Mouse (Mus musculus) hindbrain, embryonic 15.5 days (tissue): ENCODE measurements around the gene Rapgef4. TPM values are rescaled to one million over a fixed set of nuclear protein-coding genes. Genes with fewer than 3 reads are reported as not detected.

Experiments used
- ATAC-seq: fragments of 200-750 bp; cut with Nextera tagmentation; 2 replicates; pipeline ENCODE4 v1.8.0; 2017; ENCODE audit warnings: low read depth, moderate number of reproducible peaks, moderate TSS enrichment; ENCODE audit not compliant: low FRiP score
- H3K27ac ChIP-seq: fragments of 300-500 bp; sonication (generic); replicated peaks from 2 replicates; pipeline ENCODE4 v1.5.1; 2015; ENCODE audit warnings: mild to moderate bottlenecking, inconsistent platforms
- H3K27me3 ChIP-seq: fragments of 300-500 bp; sonication (generic); 2 replicates; pipeline ENCODE4 v1.6.1; 2015; ENCODE audit warnings: control low read depth, inconsistent platforms
- H3K36me3 ChIP-seq: fragments of 300-500 bp; sonication (generic); 2 replicates; pipeline ENCODE4 v1.6.1; 2015; ENCODE audit warnings: control low read depth, inconsistent platforms
- H3K4me1 ChIP-seq: fragments of 300-500 bp; sonication (generic); replicated peaks from 2 replicates; pipeline ENCODE4 v1.6.1; 2015; ENCODE audit warnings: control low read depth, inconsistent platforms
- H3K4me2 ChIP-seq: fragments of 300-500 bp; sonication (generic); 2 replicates; pipeline ENCODE4 v1.6.1; 2015; ENCODE audit warnings: moderate library complexity, mild to moderate bottlenecking, inconsistent platforms
- H3K4me3 ChIP-seq: fragments of 300-500 bp; sonication (generic); 2 replicates; pipeline ENCODE4 v1.5.1; 2015; ENCODE audit warnings: mild to moderate bottlenecking, inconsistent platforms
- H3K9ac ChIP-seq: fragments of 300-500 bp; sonication (generic); 2 replicates; pipeline ENCODE4 v1.6.1; 2015; ENCODE audit warnings: inconsistent platforms
- H3K9me3 ChIP-seq: fragments of 300-500 bp; sonication (generic); 2 replicates; pipeline ENCODE4 v1.6.1; 2016; ENCODE audit warnings: control low read depth, inconsistent platforms
- WGBS: fragments of 180-500 bp; shearing (Covaris S2); methylation state at CpG from one replicate; pipeline ENCODE4 v1.1.7; 2015; 5-methylcytosine and 5-hydroxymethylcytosine counted together
- polyA plus RNA-seq: library from polyadenylated mRNA; unstranded; fragments of >200 nt; fragmentation: Nextera tagmentation; extraction: Ambion mirVana; gene quantifications from 2 replicates; pipeline ENCODE4 v1.2.1, GENCODE M21; 2015

Gene Rapgef4
- polyA plus RNA-seq, 1 experiment from 2014 or later: 34.2 TPM

GRCm38 (mm10) chr2:72017168-72017567 lies 36.1 kb downstream of the Rapgef4 start:
- Histone ChIP-seq H3K4me1 (0 out of 2 replicates have a peak, but pooled peaks cover 4% of the 10 kb centered on the region), H3K4me2 (no peak overlapping the region), H3K27ac (no peak overlapping the region), H3K4me3 (no peak overlapping the region), H3K9me3 (no peaks in the 10 kb centered on the region), H3K9ac (no peak overlapping the region), H3K36me3 (no peaks in the 10 kb centered on the region), H3K27me3 (no peaks in the 10 kb centered on the region)
- no peak for ATAC-seq
- 86% methylated on average over 2 of the region's 2 CpGs for WGBS

GRCm38 (mm10) chr2:72018736-72019135 lies 37.7 kb downstream of the Rapgef4 start:
- Histone ChIP-seq H3K4me2 (no peak overlapping the region), H3K9me3 (no peaks in the 10 kb centered on the region), H3K36me3 (no peaks in the 10 kb centered on the region), H3K9ac (no peak overlapping the region), H3K27me3 (no peaks in the 10 kb centered on the region), H3K4me3 (no peak overlapping the region), H3K27ac (no peak overlapping the region), H3K4me1 (0 out of 2 replicates have a peak, but pooled peaks cover 4% of the 10 kb centered on the region)
- 69% methylated on average over 1 of the region's 1 CpGs for WGBS
- ATAC-seq: no peak

GRCm38 (mm10) chr2:72020755-72021154 lies 39.7 kb downstream of the Rapgef4 start:
- ATAC-seq: no peak
- Histone ChIP-seq H3K9me3 (no peaks in the 10 kb centered on the region), H3K27me3 (no peaks in the 10 kb centered on the region), H3K27ac (no peak overlapping the region), H3K9ac (no peak overlapping the region), H3K36me3 (no peaks in the 10 kb centered on the region), H3K4me2 (no peak overlapping the region), H3K4me1 (0 out of 2 replicates have a peak, but pooled peaks cover 4% of the 10 kb centered on the region), H3K4me3 (no peak overlapping the region)
- WGBS: 93% methylated on average over 15 of the region's 15 CpGs

GRCm38 (mm10) chr2:72021440-72021839 lies 40.4 kb downstream of the Rapgef4 start:
- H3K27me3 ChIP-seq: no peaks in the 10 kb centered on the region
- no peak for ATAC-seq
- no peaks in the 10 kb centered on the region for H3K36me3 ChIP-seq
- no peak overlapping the region for H3K9ac ChIP-seq
- no peak overlapping the region for H3K4me2 ChIP-seq
- 71% methylated on average over 5 of the region's 5 CpGs for WGBS
- no peak overlapping the region for H3K27ac ChIP-seq
- 0 out of 2 replicates have a peak, but pooled peaks cover 4% of the 10 kb centered on the region for H3K4me1 ChIP-seq
- H3K4me3 ChIP-seq: no peak overlapping the region
- H3K9me3 ChIP-seq: no peaks in the 10 kb centered on the region

- no peak overlapping the region for H3K4me2 ChIP-seq
- 47% methylated on average over 3 of the region's 3 CpGs for WGBS
- H3K9ac ChIP-seq: no peak overlapping the region
- H3K27ac ChIP-seq: no peak overlapping the region
- H3K4me1 ChIP-seq: 0 out of 2 replicates have a peak, but pooled peaks cover 4% of the 10 kb centered on the region
- H3K4me3 ChIP-seq: no peak overlapping the region
- H3K36me3 ChIP-seq: no peaks in the 10 kb centered on the region
- peak; percentile 65; the same call in 1 of the 2 replicates for ATAC-seq
- H3K27me3 ChIP-seq: no peaks in the 10 kb centered on the region
- no peaks in the 10 kb centered on the region for H3K9me3 ChIP-seq
Measured at GRCm38 (mm10) chr2:72021845-72022244, 40.8 kb downstream of the Rapgef4 start.

- Histone ChIP-seq H3K27me3 (no peaks in the 10 kb centered on the region), H3K36me3 (no peaks in the 10 kb centered on the region), H3K4me3 (no peak overlapping the region), H3K27ac (no peak overlapping the region), H3K9ac (no peak overlapping the region), H3K4me2 (no peak overlapping the region), H3K9me3 (no peaks in the 10 kb centered on the region), H3K4me1 (0 out of 2 replicates have a peak, but pooled peaks cover 4% of the 10 kb centered on the region)
- ATAC-seq: no peak
- WGBS: 87% methylated on average over 5 of the region's 5 CpGs
Measured at GRCm38 (mm10) chr2:72023791-72024190, 42.8 kb downstream of the Rapgef4 start.

- 92% methylated on average over 5 of the region's 5 CpGs for WGBS
- H3K9me3 ChIP-seq: no peaks in the 10 kb centered on the region
- H3K4me2 ChIP-seq: no peak overlapping the region
Measured at GRCm38 (mm10) chr2:72025660-72026059, 44.6 kb downstream of the Rapgef4 start.

GRCm38 (mm10) chr2:72026506-72026905 lies 45.5 kb downstream of the Rapgef4 start:
- Histone ChIP-seq H3K4me1 (0 out of 2 replicates have a peak, but pooled peaks cover under 1% of the 10 kb centered on the region), H3K9ac (no peak overlapping the region), H3K27me3 (no peaks in the 10 kb centered on the region), H3K36me3 (no peaks in the 10 kb centered on the region), H3K4me2 (no peak overlapping the region), H3K4me3 (no peak overlapping the region), H3K9me3 (no peaks in the 10 kb centered on the region), H3K27ac (no peak overlapping the region)
- WGBS: 83% methylated on average over 1 of the region's 1 CpGs
- ATAC-seq: no peak

More at GRCm38 (mm10) chr2:72025660-72026059, 44.6 kb downstream of the Rapgef4 start:
- H3K4me1 ChIP-seq: 0 out of 2 replicates have a peak, but pooled peaks cover 4% of the 10 kb centered on the region
- no peak for ATAC-seq
- no peak overlapping the region for H3K4me3 ChIP-seq
- no peak overlapping the region for H3K9ac ChIP-seq
- H3K27me3 ChIP-seq: no peaks in the 10 kb centered on the region
- H3K36me3 ChIP-seq: no peaks in the 10 kb centered on the region
- no peak overlapping the region for H3K27ac ChIP-seq

- ATAC-seq: no peak
- H3K36me3 ChIP-seq: no peaks in the 10 kb centered on the region
- WGBS: 61% methylated on average over 1 of the region's 1 CpGs
- no peak overlapping the region for H3K9ac ChIP-seq
- no peaks in the 10 kb centered on the region for H3K9me3 ChIP-seq
- H3K27me3 ChIP-seq: no peaks in the 10 kb centered on the region
- H3K27ac ChIP-seq: no peak overlapping the region
- no peak overlapping the region for H3K4me3 ChIP-seq
- no peaks in the 10 kb centered on the region for H3K4me1 ChIP-seq
- H3K4me2 ChIP-seq: no peak overlapping the region
Measured at GRCm38 (mm10) chr2:72029081-72029480, 48.0 kb downstream of the Rapgef4 start.

- 88% methylated on average over 5 of the region's 5 CpGs for WGBS
- no peaks in the 10 kb centered on the region for H3K9me3 ChIP-seq
- no peaks in the 10 kb centered on the region for H3K36me3 ChIP-seq
- H3K4me3 ChIP-seq: no peak overlapping the region
- no peak overlapping the region for H3K9ac ChIP-seq
- H3K27me3 ChIP-seq: no peaks in the 10 kb centered on the region
- no peaks in the 10 kb centered on the region for H3K4me1 ChIP-seq
- H3K4me2 ChIP-seq: no peak overlapping the region
- ATAC-seq: no peak
- H3K27ac ChIP-seq: no peak overlapping the region
Measured at GRCm38 (mm10) chr2:72029586-72030144, 48.6 kb downstream of the Rapgef4 start.

- 81% methylated on average over 5 of the region's 5 CpGs for WGBS
- Histone ChIP-seq H3K4me1 (no peaks in the 10 kb centered on the region), H3K4me2 (no peak overlapping the region), H3K4me3 (no peak overlapping the region), H3K27ac (no peak overlapping the region), H3K36me3 (no peaks in the 10 kb centered on the region), H3K27me3 (no peaks in the 10 kb centered on the region), H3K9ac (no peak overlapping the region), H3K9me3 (no peaks in the 10 kb centered on the region)
- no peak for ATAC-seq
Measured at GRCm38 (mm10) chr2:72031717-72032116, 50.7 kb downstream of the Rapgef4 start.

GRCm38 (mm10) chr2:72035616-72036015 lies 54.6 kb downstream of the Rapgef4 start:
- H3K9me3 ChIP-seq: no peaks in the 10 kb centered on the region
- H3K4me3 ChIP-seq: no peak overlapping the region
- H3K9ac ChIP-seq: no peak overlapping the region
- H3K36me3 ChIP-seq: no peaks in the 10 kb centered on the region
- no peak for ATAC-seq
- H3K4me2 ChIP-seq: no peak overlapping the region
- WGBS: 50% methylated on average over 8 of the region's 8 CpGs
- no peak overlapping the region for H3K27ac ChIP-seq
- no peaks in the 10 kb centered on the region for H3K27me3 ChIP-seq
- peaks cover 16% of the 10 kb centered on the region for H3K4me1 ChIP-seq

- Histone ChIP-seq H3K9ac (no peak overlapping the region), H3K4me2 (no peak overlapping the region), H3K27ac (no peak overlapping the region), H3K4me1 (peaks cover 16% of the 10 kb centered on the region), H3K4me3 (no peak overlapping the region), H3K9me3 (no peaks in the 10 kb centered on the region), H3K36me3 (no peaks in the 10 kb centered on the region), H3K27me3 (no peaks in the 10 kb centered on the region)
- ATAC-seq: no peak
- 88% methylated on average over 5 of the region's 5 CpGs for WGBS
Measured at GRCm38 (mm10) chr2:72037357-72037756, 56.3 kb downstream of the Rapgef4 start.
